Mouse (Mus musculus) heart, adult 18-20 months (tissue): ENCODE measurements around the gene Mab21l3. TPM values are rescaled to one million over a fixed set of nuclear protein-coding genes. Genes with fewer than 3 reads are reported as not detected.
A peak's percentile ranks its signal among the peaks of the same experiment; 100 is the strongest.

Source experiments
- DNase-seq, 2 experiments: peaks; one replicate each; pipeline ENCODE4 v3.0.0; 2021 to 2022; ENCODE audit warnings: mixed read lengths in 1 of 2
- total RNA-seq, 2 experiments: library from RNA; stranded (reverse); gene quantifications; 2 replicates each; pipeline ENCODE4 v1.2.3; 2021

Mab21l3 gene
- total RNA-seq, 2 experiments from 2014 or later = 0.13 TPM; not detected in 1

GRCm38 (mm10) chr3:101800596-101801018 lies 48.2 kb downstream of the Mab21l3 start:
- no peak for DNase-seq

- DNase-seq = peak; percentile 48 to 60
Measured at GRCm38 (mm10) chr3:101799852-101800595, 48.7 kb downstream of the Mab21l3 start.

GRCm38 (mm10) chr3:101797830-101798709 lies 50.7 kb downstream of the Mab21l3 start:
- DNase-seq = peak; percentile 25 to 35

GRCm38 (mm10) chr3:101796212-101796611 lies 52.5 kb downstream of the Mab21l3 start:
- no peak for DNase-seq

- no peak for DNase-seq
Measured at GRCm38 (mm10) chr3:101795387-101796039, 53.2 kb downstream of the Mab21l3 start.

GRCm38 (mm10) chr3:101794666-101795065 lies 54.1 kb downstream of the Mab21l3 start:
- no peak for DNase-seq

- no peak for DNase-seq
Measured at GRCm38 (mm10) chr3:101794026-101794425, 54.7 kb downstream of the Mab21l3 start.

- DNase-seq = no peak
Measured at GRCm38 (mm10) chr3:101792191-101792590, 56.6 kb downstream of the Mab21l3 start.

GRCm38 (mm10) chr3:101784768-101785424 lies 63.9 kb downstream of the Mab21l3 start:
- no peak for DNase-seq

GRCm38 (mm10) chr3:101783793-101784192 lies 65.0 kb downstream of the Mab21l3 start:
- no peak for DNase-seq

- no peak for DNase-seq
Measured at GRCm38 (mm10) chr3:101780874-101781483, 67.8 kb downstream of the Mab21l3 start.

GRCm38 (mm10) chr3:101778896-101779665 lies 69.7 kb downstream of the Mab21l3 start:
- peak; percentile 47 to 76 for DNase-seq

- no peak for DNase-seq
Measured at GRCm38 (mm10) chr3:101775732-101776131, 73.0 kb downstream of the Mab21l3 start.

GRCm38 (mm10) chr3:101770540-101770939 lies 78.2 kb downstream of the Mab21l3 start:
- no peak for DNase-seq

- no peak for DNase-seq
Measured at GRCm38 (mm10) chr3:101763566-101763965, 85.2 kb downstream of the Mab21l3 start.

Other genes with a start within 250 kb of the Mab21l3 start
- gene Atp1a1, start 244.3 kb downstream of the Mab21l3 start, total RNA-seq = 100 to 1,000 TPM; 711 to 790 TPM
- gene Slc22a15, start 75.5 kb upstream of the Mab21l3 start, total RNA-seq = 1 to 10 TPM; 1.4 to 2.9 TPM
- gene Nhlh2, start 161.1 kb upstream of the Mab21l3 start, total RNA-seq = not detected
- gene Casq2, start 237.5 kb upstream of the Mab21l3 start, total RNA-seq = 100 to 1,000 TPM; 895 to 982 TPM